Mouse (Mus musculus) T-helper 17 cell (primary cell): ENCODE data around the gene Smtnl2.

Source experiments
- in situ Hi-C, 2 experiments: fragments of 300-600 bp; cut with MboI, MseI; formaldehyde crosslinking; loops; 1 replicate in 1 of 2; 2 replicates in 1 of 2; pipeline ENCODE4 v1.15.1; 2025; ENCODE audit warnings: high pct_unique_total_duplicates in 2 of 2

The Smtnl2 gene

DNA sequence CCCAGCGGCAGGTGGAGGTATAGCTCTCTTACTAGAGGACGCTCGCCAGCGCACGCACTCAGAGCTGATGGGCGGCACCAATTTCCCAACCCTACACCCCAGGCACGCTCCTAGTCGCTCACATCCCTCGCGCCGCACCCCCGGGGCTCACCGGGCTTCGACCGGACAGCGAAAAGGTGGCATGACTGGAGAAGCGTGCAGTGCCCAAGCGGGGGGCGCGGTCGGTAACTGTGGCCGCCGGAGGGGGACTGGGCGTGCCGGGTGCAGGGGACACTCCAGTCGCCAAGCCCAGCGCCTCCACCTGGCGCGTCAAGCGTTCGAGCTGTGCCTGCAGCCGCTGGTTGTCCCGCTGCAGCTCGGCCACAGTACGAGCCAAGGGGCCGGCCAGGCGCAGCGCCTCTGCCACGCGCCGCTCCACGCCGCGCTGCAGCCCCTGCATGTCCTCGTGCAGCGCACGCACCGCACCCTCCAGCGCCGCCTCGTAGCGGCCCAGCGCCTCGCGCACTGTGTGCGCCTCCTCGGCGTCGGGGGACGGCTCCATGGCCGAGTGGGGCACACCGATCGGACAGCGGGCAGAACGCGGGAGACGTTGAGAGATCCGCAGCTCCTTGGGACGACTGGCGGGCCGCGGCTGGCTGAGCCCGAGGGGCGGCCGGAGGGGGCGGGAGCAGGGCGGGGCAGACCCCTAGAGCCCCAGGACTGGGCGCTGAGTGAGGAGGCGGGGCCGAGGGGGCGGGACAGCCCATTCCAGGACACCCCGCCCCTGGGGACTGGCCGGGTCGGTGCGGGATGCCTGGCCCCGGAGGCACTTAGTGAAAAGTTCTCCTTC, at the start of gene Smtnl2:
TSS of gene Smtnl2 (minus strand) at position 621 of the 829 bp plus-strand sequence.
- in situ Hi-C loops: loop anchor here in 1 of 2 experiments (25.0 kb wide), 1 partner anchor 174 kb away; no protein-coding TSS in a partner anchor

DNA sequence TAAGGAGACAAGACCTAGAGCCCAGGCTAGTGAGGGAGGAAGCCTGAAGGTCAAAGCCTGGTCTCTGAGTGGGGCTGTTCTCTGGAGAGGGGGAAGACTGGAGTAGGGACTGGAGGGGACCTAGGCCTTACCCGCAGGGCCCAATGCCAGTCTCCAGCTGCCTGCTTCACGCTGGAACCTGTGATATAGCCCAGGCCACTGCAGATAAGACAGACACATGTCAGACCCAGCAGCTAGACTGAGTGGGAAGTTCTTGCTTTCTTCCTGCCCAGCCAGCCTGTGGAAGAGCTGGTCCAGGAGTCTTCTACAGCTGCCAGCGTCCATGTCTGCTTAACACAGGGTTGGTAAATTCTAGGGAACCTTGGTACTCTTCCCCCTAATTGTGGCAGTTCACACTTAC, 47.0 kb upstream of the Smtnl2 start:
- in situ Hi-C loops: no loop called here

DNA sequence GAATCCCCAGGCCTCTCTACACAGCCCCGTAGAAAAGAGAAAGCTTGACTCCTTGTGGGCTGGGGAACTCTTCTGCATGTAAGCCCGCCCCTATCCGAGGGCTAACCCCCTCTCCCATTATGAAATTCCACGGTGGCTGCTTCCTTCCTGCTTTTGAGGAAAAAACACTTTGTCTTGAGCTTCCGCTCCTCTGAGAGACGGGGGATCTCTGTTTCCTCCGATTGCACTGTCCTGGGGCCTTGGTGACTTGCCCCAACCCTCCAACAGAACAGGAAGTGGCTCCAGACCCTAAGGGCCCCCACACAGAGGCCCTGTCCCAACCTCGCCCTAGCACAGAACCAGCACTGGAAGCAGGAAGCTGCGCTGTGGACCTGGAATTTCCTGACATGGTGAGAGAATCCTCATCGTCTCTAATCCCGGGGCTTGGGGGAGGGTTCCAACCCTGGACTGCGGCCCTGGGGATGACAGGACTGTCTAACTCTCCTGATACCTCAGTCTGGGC, 46.5 kb upstream of the Smtnl2 start:
- in situ Hi-C loops: no loop called here

DNA sequence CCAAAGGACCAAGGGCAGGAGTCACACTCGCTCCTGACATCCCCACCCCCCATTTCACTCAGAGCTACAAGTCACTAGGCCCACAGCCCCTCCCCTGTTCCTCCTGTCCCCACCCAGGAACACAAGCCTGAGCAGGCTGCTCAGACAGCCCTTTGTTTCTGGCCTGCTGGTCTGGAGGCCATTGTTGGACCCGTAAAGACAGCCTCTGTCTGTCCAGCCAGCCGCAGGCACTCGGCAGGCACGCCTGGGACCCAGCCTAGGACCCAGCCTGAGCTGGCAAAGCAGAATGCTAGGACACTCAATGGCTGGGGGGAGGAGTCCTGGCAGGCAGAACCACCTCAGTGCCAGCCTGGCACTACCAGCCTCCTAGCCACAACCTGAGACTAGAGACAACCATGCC, 44.2 kb upstream of the Smtnl2 start:
- in situ Hi-C loops: no loop called here

DNA sequence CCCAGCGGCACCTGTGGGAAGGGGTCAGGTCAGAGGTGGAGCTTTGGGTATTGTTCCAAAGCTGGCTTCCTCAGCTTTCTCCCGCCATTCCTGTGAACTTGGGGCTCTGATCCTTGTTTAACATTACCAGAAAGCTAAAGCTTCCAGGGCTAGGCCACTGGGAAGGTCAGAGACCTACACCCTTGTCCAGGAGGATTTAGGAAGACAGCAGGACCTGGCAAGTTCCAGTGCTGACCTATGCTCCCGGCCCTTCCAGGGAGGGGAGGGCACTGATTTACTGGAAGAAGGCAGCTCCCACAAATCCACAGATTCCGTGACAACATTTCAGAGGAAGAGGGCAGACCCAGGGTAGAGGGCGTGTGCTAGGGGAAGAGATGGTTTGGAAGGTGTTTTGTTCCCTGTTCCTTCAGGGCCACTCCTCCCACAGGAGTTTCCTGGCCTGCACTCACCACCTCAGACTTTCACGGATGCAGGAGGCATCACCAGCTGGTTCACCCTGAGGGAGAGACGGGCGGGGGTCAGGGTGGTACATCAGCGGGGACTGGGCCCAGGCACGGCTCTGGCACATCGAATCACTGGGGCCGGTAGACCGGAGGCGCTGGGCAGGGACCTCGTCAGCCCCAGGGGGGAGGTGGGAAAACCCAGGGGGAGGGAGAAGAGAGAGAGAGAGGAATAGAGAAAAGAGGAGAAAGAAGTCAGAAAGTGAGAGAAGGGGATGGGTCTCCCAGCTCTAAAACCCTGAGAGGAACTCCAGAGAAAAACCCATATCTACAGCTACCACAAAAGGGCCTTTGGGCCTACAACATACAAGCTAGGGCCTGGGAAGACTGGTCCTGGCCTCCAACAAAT, 41.8 kb upstream of the Smtnl2 start:
- in situ Hi-C loops: loop anchor here in 1 of 2 experiments (5.0 kb wide), 1 partner anchor 739 kb away; no protein-coding TSS in a partner anchor

DNA sequence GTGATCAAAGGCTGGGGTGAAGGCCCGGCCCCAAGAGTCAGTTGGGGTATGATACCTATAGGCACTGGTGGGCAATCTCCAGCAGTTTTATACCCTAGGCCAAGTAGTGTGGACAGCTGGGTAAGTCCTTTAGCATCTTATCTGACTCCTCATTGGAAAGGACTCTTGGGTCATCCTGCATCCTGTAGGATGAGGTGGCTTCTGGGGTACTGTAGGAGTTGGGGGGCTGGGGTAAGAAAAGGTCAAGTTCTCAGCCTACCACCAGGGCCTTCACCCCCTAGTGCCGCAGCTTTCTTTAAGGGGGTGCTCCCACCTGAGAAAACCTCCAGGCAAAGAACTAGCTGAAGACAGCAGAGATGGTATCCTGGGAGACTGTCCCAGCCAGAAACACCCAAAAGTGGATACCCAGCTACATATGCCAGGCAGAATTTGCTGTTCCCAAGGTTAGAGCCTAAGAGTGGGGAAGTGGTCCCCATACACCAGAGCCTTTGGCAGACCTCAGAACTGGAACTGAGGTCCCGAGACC, 40.7 kb upstream of the Smtnl2 start:
- in situ Hi-C loops: loop anchor here in 1 of 2 experiments (5.0 kb wide), 1 partner anchor 740 kb away; no protein-coding TSS in a partner anchor

DNA sequence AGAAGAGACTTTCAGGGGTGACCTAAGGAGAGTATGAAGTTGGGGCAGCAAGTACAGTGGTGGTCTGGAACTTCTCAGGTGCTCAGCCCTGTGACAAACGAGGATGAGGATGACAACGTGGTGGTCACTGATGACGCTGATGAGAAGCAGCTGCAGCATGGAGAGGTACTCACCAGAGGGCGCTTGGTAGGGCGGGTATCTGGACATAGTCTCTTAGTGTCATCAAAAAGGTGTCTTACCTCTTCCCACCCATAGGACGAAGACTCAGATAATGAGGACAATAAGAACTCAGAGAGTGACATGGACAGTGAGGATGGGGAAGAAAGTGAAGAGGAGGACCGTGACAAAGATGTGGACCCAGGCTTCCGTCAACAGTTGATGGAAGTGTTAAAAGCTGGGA, 36.0 kb upstream of the Smtnl2 start:
- in situ Hi-C loops: loop anchor here in 1 of 2 experiments (25.0 kb wide), 1 partner anchor 1435 kb away; the partner anchor contains the start of genes Derl2, Dhx33 and Mis12

DNA sequence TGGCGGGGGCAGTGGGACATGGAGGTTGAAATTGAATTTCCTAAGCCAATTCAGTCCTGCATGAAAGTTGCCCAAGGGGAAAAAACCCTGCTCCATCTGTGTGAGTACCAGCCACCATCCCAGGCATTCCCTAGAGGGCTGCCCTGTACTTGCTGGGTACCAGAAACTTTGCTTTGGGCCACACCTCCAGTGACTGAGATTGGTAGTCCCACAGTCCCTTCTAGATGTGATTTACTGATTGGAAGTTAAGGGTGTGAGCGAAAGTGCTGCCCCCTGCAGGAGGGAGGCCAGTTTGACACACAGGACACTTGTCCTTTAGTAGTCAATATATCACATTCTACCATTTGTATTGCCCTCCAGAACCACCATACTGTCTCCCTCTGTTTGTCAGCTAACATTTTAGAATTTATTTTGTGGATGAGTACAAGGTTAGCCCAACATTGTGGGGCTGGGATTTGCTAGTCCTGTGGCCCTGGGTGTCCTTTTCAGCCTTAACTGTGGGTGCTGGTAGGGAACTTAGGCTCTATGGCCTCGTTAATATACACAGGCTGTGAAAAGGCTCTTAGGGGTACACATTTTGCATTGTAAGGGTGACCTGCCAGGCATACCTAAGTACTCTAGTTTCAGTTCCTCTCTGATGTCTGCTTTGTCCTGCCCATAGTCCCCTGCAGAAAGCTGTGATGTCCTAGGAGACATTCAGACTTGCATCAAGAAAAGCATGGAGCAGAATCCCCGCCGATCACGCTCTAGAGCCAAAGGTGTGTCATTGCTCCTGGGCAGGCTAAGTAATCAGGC, 35.0 kb upstream of the Smtnl2 start:
- in situ Hi-C loops: loop anchor here in 1 of 2 experiments (25.0 kb wide), 1 partner anchor 1434 kb away; the partner anchor contains the start of genes Derl2, Dhx33 and Mis12

DNA sequence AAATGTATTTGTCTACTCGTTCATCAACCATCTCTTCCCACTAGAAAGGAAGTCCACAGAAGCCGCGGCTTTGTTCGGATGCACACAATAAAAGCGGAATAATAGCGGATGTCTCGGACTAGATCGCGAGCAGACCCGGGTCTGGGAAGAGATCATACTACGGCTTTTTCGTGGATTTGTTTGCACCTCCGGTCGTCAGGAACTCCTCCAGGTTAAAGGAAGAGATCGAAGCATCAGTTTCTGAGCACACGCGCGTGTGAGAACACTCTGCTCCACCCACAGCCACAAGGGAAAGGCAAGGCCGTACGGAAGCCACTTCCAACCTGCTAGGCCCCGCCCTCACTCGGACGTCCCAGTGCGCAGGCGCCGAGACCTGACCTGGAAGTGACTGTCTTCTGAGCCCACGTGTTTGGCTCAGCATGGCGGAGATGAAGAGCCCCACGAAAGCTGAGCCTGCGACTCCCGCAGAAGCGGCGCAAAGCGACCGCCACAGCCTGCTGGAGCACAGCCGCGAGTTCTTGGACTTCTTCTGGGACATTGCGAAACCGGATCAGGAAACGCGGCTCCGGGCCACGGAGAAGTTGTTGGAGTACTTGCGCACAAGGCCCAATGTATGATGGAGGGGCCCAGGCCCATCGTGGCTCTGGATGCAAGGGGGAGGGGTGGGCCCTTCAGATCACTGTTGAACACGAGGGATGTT, 29.6 kb upstream of the Smtnl2 start, which contains the start of gene Mybbp1a:
TSS of gene Mybbp1a (plus strand) at position 391 of the 700 bp plus-strand sequence.
- in situ Hi-C loops: loop anchor here in 1 of 2 experiments (5.0 to 25.0 kb wide), 2 partner anchors 106 to 1429 kb away; partner anchors contain the start of genes Derl2, Dhx33 and Mis12

DNA sequence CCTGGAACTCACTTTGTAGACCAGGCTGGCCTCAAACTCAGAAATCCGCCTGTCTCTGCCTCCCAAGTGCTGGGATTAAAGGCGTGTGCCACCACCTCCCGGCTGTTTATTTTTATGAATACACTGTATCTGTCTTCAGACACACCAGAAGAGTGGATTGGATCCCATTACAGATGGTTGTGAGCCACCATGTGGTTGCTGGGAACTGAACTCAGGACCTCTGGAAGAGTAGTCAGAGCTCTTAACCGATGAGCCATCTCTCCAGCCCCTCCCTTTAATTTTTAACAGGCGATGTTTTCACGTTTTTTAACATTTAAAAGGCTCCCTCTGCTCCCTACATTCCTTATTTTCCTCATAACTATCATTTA, 29.1 kb upstream of the Smtnl2 start:
- in situ Hi-C loops: loop anchor here in 1 of 2 experiments (5.0 to 25.0 kb wide), 2 partner anchors 107 to 1428 kb away; partner anchors contain the start of genes Derl2, Dhx33 and Mis12

DNA sequence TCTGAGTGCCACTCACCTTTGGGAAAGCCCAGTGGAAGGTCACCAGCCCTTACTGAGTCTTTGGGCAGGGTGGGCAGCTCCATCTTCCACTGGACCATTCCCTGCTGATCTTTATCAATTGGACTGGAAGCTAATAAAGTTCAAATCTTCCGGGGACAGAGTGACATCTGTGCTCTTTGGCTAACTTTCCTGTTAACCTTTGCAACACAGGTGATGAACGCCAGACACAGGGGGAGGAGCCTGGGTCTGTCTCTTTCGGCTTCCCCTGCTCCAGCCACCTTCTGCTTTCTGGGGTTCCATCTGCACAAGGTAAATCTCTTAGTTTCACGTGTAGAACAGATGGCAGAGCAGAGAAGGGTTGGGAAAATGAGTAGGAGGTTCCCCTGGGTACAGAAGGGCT, 26.9 kb upstream of the Smtnl2 start:
- in situ Hi-C loops: loop anchor here (5.0 to 25.0 kb wide), 2 partner anchors 86 to 1426 kb away; partner anchors contain the start of genes Derl2 (in 1 of the 2), Dhx33 (in 1 of the 2) and Mis12 (in 1 of the 2)

DNA sequence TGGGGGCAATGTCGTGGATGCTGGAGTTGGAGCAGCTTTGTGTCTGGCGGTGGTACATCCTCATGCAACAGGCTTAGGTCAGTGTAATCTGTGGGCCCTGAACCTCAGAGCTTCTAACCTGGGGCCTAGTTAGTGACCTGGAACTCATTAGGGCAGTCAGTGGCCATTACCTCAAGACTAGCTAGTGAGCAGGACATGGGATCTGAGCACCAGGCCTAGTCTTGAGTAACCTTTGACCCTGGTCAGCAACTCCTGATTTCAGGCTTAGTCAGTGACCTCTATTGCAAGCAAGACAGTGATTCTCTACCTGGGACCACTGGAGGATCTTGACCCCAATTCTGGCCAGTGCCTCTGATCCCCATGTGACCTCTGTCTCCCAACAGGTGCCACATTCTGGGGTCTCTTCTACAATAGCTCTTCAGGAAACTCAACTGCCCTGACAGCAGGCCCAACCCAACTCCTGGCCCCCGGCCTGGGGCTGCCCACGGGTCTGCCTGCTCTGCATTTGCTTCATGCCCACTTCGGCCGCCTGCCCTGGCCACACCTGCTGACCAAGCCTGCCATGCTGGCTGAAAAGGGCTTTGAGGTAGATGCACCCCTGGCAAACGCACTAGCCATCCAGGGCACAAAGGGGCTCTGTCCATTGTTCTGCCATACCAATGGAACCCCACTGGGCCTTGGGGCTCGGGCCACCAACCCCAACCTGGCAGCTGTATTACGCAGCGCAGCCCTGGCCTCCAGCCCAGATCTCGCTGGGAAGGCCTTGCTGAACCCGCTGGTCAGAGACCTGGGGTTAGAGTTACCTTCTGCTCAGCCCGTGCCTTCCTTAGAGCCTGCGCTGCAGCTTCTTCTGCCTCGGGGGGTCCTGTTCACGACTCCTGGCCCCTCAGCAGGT, 25.5 kb upstream of the Smtnl2 start:
- in situ Hi-C loops: loop anchor here (5.0 to 25.0 kb wide), 2 partner anchors 85 to 1425 kb away; partner anchors contain the start of genes Derl2 (in 1 of the 2), Dhx33 (in 1 of the 2) and Mis12 (in 1 of the 2)

DNA sequence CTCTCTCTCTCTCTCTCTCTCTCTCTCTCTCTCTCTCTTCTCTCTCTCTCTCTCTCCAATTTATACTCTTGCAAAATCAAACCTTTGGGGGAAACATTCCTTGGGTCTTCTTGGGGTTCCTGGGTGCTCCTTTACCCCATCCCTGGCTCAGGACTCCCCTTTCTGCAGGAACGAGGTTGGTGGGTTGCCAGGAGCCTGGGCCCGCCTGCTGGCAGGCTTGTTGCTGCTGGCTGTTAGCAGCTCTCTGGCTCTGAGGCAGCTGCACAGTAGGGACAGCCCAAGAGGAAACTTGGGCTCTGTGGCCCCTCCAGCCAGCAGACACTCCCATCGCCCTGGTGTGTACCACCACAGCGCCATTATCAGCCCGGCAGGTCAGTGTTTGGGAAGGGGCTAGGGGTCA, 24.8 kb upstream of the Smtnl2 start:
- in situ Hi-C loops: loop anchor here (5.0 to 25.0 kb wide), 2 partner anchors 84 to 1424 kb away; partner anchors contain the start of genes Derl2 (in 1 of the 2), Dhx33 (in 1 of the 2) and Mis12 (in 1 of the 2)

DNA sequence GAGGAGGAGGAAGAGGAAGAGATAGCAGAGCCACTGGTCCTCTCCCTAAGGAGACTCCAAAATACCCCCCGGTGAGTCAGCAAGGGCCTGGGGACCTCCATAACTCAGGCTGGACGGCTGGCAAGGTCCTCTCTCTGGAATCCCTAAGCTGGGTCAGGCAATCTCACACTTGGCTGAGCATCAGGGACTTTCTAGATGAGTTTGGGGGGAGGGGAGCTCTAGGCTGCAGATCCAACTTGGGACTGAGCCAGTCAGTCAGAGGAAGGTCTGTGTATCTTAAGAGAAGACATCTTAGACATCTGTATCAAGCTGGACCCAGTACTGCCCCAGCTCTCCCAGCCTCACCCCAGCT, 24.2 kb upstream of the Smtnl2 start:
- in situ Hi-C loops: loop anchor here (5.0 to 25.0 kb wide), 2 partner anchors 83 to 1423 kb away; partner anchors contain the start of genes Derl2 (in 1 of the 2), Dhx33 (in 1 of the 2) and Mis12 (in 1 of the 2)

DNA sequence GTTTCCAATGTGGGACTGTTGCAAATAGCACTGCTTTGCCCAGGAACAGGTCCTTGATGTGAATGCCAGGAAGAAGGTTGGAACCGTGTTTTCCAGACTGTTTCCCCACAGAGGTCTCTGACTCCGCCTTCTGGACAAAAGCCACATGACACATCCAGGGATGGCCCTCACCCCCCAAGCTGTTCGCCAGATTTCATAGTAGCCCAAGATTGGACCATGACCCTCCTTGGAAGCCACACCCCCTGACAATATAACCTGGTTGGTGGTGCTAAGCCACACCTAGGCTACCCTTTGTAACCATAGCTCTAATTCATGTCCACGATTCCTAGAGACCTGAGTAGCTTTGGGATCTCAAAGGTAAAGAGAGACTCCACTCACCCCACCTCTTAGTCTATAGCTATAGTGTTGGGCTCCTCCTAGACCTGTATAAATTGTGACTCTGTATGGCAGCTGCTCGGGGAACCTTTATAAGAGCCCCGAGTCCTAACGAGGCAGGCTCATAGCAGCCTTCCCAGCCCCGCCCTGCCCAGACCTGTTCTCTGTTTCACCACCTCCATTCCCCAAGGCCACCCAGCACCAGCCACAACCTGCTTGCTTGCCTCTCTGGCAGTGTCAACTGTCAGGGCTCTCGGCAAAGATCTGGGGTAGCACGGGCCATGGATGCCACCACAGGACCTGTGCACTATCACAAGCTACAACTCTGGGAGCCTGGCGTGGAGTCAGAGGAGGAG, 23.6 kb upstream of the Smtnl2 start, which contains the start of gene Ggt6:
TSS of gene Ggt6 (plus strand) at position 564 of the 731 bp plus-strand sequence.
- in situ Hi-C loops: loop anchor here (5.0 to 25.0 kb wide), 2 partner anchors 83 to 1423 kb away; partner anchors contain the start of genes Derl2 (in 1 of the 2), Dhx33 (in 1 of the 2) and Mis12 (in 1 of the 2)

DNA sequence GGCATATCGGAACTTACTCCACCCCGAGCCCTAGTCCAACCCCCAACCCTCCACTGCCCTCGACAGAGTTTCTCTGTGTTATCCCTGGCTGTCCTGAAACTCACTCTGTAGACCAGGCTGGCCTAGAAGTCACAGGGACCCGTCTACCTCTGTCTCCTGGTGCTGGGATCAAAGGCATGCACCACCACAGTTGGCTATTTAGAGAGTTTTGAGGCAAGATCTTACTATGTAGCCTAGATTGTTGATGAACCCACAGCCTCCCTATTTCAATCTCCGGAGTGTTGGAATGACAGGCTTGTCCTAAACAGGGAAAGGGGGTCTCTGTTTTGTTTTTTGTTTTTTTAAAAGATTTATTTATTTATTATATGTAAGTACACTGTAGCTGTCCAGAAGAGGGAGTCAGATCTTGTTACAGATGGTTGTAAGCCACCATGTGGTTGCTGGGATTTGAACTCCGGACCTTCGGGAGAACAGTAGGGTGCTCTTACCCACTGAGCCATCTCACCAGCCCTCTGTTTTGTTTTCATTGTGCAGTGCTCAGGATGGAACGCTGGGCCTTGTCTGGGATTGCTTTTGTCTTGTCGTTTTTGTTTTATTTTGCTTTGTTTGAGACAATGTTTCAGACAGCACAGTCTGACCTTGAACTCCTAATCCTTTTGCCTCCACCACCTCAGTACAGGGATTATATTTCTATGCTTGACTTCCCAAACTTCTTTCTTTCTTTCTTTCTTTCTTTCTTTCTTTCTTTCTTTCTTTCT, 19.0 kb upstream of the Smtnl2 start:
- in situ Hi-C loops: loop anchor here in 1 of 2 experiments (25.0 kb wide), 1 partner anchor 1418 kb away; the partner anchor contains the start of genes Derl2, Dhx33 and Mis12
